Mouse (Mus musculus): ENCODE measurements at regions not wholly inside any gene's neighbourhood (a gene's known extent, or its start where the extent isn't known, plus 50 kb on each side); places are given as distances from the start of the nearest gene placed in this dataset.
"Not testable (repeated sequence)": the region's sequence is repeated elsewhere in the genome, so short reads cannot be mapped to it uniquely, and the experiment has no call there.

GRCm38 (mm10) chr14:108828668-108829067, 85.3 kb downstream of the Slitrk1 start:
- no peak for DNase-seq (ENCODE audit: low spot score)

DNA sequence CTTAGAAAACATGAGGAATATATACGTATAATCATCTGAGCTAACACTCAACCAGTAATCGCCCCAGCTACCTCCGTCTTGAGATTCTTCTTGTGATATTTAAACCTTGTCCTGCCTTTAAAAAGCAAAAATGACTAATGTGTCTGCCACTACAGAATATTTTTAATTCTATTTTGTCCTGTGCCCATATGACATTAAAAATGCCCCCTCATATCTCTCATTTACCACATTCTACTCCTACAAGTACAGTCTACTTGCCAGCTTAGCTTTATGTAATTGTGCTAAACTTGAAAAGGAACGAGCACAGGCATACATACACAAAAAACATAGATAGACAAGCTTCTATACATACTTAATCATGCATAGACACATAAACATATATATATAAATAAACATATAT, 92.4 kb downstream of the Slitrk1 start:
- DNase-seq (ENCODE audit: low spot score): no peak

DNA sequence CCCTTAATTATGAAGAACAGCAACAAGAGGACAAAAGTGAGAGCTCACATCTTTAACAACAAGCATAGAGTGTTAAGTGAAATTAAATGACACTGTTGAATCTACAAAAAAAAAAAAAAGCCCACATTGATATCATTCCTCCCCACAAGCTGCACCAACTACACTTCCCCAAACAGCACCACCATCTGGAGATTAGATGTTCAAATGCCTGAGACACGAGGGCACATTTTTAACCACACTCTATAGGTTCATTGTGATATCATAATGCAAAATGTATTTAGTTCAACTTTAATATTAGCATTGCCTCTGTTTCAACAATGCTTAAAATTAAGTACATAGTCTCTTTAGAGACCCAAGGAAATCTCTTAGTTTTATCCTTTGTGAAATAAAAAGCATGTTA, 94.6 kb downstream of the Slitrk1 start:
- no peak for DNase-seq (ENCODE audit: low spot score)

GRCm38 (mm10) chr14:108805394-108805982, 108.5 kb downstream of the Slitrk1 start:
- DNase-seq (ENCODE audit: low spot score): peak; percentile 13

GRCm38 (mm10) chr14:108798884-108799283, 115.1 kb downstream of the Slitrk1 start:
- DNase-seq (ENCODE audit: low spot score): no peak

- DNase-seq (ENCODE audit: low spot score): no peak
Observed at GRCm38 (mm10) chr14:108792445-108792844, 121.5 kb downstream of the Slitrk1 start.

- DNase-seq (ENCODE audit: low spot score): peak; percentile 31
Observed at GRCm38 (mm10) chr14:108791296-108791695, 122.7 kb downstream of the Slitrk1 start.

- DNase-seq (ENCODE audit: low spot score): no peak
Observed at GRCm38 (mm10) chr14:108748730-108749129, 165.2 kb downstream of the Slitrk1 start.

DNA sequence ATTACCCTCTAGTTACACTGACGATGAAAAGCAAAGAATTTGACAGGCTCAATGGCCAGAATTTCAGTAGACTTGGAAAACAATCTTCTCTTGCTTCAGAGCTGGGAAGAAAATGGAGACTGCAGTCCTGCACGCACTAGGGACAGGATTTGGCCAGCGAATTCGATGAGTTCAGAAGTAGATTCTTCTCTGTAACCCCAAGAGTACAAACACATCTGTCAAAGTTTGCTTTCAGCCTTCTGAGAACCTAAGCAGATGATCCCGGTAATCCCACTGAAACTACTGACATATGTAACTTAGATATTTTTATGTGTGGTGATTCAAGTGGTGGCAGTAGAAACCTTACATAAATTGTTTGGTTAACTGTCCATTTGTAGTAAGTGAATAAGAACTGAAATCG, 202.1 kb downstream of the Slitrk1 start:
- DNase-seq (ENCODE audit: low spot score): no peak

DNA sequence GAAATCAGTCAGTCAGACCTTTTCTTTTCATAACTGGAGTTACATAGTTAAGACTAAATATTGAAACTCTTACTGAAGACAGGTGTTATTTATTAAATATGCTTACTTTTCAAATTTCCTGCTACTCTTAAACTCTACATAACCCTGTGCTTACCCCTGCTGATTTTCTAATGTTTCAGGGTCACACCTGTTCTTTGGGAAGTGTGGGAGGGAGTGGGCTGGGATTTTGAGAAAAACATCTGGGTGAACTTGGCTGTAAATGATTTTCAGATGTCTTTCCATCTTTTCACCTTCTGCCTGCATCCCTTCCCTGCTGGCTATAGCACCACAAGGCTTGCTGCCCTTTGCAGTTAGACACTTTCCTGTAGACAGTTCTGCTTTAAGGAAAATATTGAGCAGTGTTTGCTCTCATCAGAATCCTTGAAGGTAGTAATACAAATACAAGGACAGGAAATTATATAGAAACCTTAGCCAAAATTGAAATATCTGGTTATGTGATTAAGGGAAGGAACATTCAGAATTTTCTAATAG, 204.8 kb downstream of the Slitrk1 start:
- DNase-seq (ENCODE audit: low spot score): no peak

- not testable (repeated sequence) for DNase-seq (ENCODE audit: low spot score)
Observed at GRCm38 (mm10) chr14:108704662-108705061, 209.3 kb downstream of the Slitrk1 start.

DNA sequence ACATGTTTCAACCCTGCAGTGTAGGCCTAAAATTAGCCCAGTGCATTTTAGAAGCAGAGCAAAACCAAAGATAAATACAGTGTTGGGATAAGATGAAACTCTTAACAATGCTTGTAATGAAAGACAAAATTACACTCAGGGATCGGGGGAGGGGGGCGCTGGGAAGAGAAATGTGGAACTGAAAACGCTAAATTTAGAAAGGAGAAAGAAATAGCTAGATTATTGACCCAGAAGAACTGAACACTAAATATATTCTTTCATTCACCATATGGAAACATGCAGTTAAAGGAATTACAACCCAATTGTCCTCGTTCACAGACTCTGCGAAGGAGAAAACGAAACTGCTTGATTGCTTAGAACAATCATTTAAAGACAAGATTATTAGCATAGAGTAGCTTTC, 249.1 kb downstream of the Slitrk1 start:
- DNase-seq (ENCODE audit: low spot score): no peak

GRCm38 (mm10) chr14:108638291-108638690, 275.7 kb downstream of the Slitrk1 start:
- DNase-seq (ENCODE audit: low spot score): no peak

DNA sequence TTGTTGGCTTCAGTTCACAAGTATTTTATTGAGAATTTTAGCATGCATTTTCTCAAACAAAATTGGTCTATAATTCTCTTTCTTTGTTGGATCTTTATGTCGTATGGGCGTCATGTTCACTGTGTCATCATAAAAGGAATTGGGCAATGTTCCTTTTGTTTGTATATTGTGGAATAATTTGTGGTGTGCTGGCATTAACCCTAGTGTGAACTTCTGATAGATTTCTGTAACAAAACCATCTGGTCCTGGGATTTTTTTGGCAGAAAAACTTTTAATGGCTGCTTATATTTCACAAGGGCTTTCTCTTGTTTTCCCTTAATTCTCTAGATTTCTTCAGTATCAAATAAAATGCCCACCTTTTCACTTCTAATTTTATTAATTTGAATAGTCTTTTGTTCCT, 278.7 kb downstream of the Slitrk1 start:
- no peak for DNase-seq (ENCODE audit: low spot score)

- DNase-seq (ENCODE audit: low spot score): no peak
Observed at GRCm38 (mm10) chr14:108610028-108610427, 303.9 kb downstream of the Slitrk1 start.

Data from layer of hippocampus, adult 11-12 months (tissue).